Mouse (Mus musculus) c-Kit-positive CD71-negative TER-119-negative erythroid progenitor cells, embryonic 14.5 days (primary cell): ENCODE data around the gene Slit2.

Experiments used
- DNase-seq: peaks from one replicate; pipeline ENCODE4 v3.0.0-alpha.2; 2013; ENCODE audit warnings: low read depth

Gene Slit2

GRCm38 (mm10) chr5:47982941-47983701 lies at the start of gene Slit2:
Gene Slit2 (plus strand): TSS chr5:47983138.
- DNase-seq, result peak; percentile 64

- no peak for DNase-seq
Observed at GRCm38 (mm10) chr5:47938586-47939372, 44.2 kb upstream of the Slit2 start.

- DNase-seq, result no peak
Observed at GRCm38 (mm10) chr5:47956451-47956850, 26.5 kb upstream of the Slit2 start.

GRCm38 (mm10) chr5:47975795-47976194 lies 7.1 kb upstream of the Slit2 start:
- DNase-seq, result no peak

- no peak for DNase-seq
Observed at GRCm38 (mm10) chr5:47979371-47979770, 3.6 kb upstream of the Slit2 start.

GRCm38 (mm10) chr5:47980459-47980858 lies 2.5 kb upstream of the Slit2 start:
- no peak for DNase-seq

- DNase-seq, result no peak
Observed at GRCm38 (mm10) chr5:47981951-47982350, 987 bp upstream of the Slit2 start.

- DNase-seq, result no peak
Observed at GRCm38 (mm10) chr5:47983746-47984583, 1.0 kb downstream of the Slit2 start.

GRCm38 (mm10) chr5:47984584-47985197 lies 1.8 kb downstream of the Slit2 start:
- DNase-seq, result no peak

GRCm38 (mm10) chr5:47985198-47985631 lies 2.3 kb downstream of the Slit2 start:
- no peak for DNase-seq

- DNase-seq, result no peak
Observed at GRCm38 (mm10) chr5:47985901-47986670, 3.1 kb downstream of the Slit2 start.

- no peak for DNase-seq
Observed at GRCm38 (mm10) chr5:47990926-47991325, 8.0 kb downstream of the Slit2 start.

GRCm38 (mm10) chr5:48003708-48004415 lies 20.9 kb downstream of the Slit2 start:
- no peak for DNase-seq

- DNase-seq, result no peak
Observed at GRCm38 (mm10) chr5:48005533-48005932, 22.6 kb downstream of the Slit2 start.

GRCm38 (mm10) chr5:48006059-48006458 lies 23.1 kb downstream of the Slit2 start:
- no peak for DNase-seq

GRCm38 (mm10) chr5:48023441-48023840 lies 40.5 kb downstream of the Slit2 start:
- DNase-seq, result no peak

GRCm38 (mm10) chr5:48034875-48035274 lies 51.9 kb downstream of the Slit2 start:
- DNase-seq, result no peak

- DNase-seq, result peak; percentile 7
Observed at GRCm38 (mm10) chr5:48038033-48038432, 55.1 kb downstream of the Slit2 start.

- DNase-seq, result no peak
Observed at GRCm38 (mm10) chr5:48048986-48049751, 66.2 kb downstream of the Slit2 start.
